Mouse (Mus musculus): ENCODE measurements around the gene Olfr810. TPM values are rescaled to one million over a fixed set of nuclear protein-coding genes. Genes with fewer than 3 reads are reported as not detected.

The Olfr810 gene
- total RNA-seq (2023) = not detected

GRCm38 (mm10) chr10:129794817-129795216 lies at the start of gene Olfr810:
Gene Olfr810, minus strand, starts transcription at chr10:129794917.

GRCm38 (mm10) chr10:129804296-129804695 lies 9.6 kb upstream of the Olfr810 start, which contains the start of gene Olfr811:
Gene Olfr811, minus strand, starts transcription at chr10:129804396.

GRCm38 (mm10) chr10:129774338-129774737 lies 20.4 kb downstream of the Olfr810 start, which contains the start of gene Olfr809:
Gene Olfr809, plus strand, starts transcription at chr10:129774638.

DNA sequence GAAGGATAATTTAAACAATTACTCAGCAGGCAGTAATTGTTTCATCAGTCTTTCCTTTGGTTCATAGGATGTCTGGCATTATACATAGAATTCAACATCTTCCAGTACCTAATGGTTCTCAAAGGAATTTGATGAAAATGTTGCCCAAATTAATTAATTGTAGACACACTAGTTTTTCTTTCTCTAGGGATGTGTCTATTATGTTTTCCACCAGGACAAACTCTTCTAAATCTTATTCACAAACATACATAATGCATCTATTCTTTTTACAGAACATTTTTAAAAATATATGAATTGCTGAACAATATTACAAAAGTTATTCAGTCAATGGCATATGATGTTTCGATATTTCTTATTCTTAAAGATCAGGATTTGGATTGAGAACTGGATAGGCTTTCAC lies 29.5 kb downstream of the Olfr810 start, which contains the start of gene Olfr808:
TSS of gene Olfr808 (plus strand) at position 301 of the 400 bp plus-strand sequence.

DNA sequence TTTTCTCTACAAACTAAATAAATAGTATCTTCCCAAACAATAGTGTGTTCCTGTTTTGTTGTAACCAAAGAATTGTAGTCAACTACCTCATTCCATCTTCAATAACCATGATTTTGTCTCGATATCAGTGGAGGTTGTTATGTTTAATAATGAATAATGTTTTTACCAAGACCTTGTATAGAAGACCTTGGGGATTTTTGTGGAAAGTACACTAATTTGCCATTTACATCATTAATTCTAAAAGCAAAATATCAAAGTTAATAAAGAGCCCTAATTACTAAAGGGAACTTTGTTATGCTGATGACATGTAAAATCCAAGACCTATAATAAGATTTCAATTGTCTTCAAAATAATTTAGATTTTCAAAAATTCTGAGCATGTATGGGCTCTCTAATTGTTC lies 37.0 kb downstream of the Olfr810 start, which contains the start of gene Olfr807:
TSS of gene Olfr807 (minus strand) at position 101 of the 400 bp plus-strand sequence.

GRCm38 (mm10) chr10:129741821-129742220 lies 52.9 kb downstream of the Olfr810 start, which contains the start of gene Olfr806:
Gene Olfr806, minus strand, starts transcription at chr10:129741921.

Other genes with a start within 250 kb of the Olfr810 start
- not detected for gene Olfr794, start 227.3 kb downstream of the Olfr810 start, total RNA-seq (2023)
- gene Olfr796, start 182.3 kb downstream of the Olfr810 start, total RNA-seq (2023) = not detected
- not detected for gene Olfr798, start 167.0 kb downstream of the Olfr810 start, total RNA-seq (2023)
- not detected for gene Olfr799, start 157.4 kb downstream of the Olfr810 start, total RNA-seq (2023)
- gene Olfr800, start 137.2 kb downstream of the Olfr810 start, total RNA-seq (2023) = not detected
- gene Olfr801, start 121.1 kb downstream of the Olfr810 start, total RNA-seq (2023) = not detected
- gene Olfr802, start 106.7 kb downstream of the Olfr810 start, total RNA-seq (2023) = not detected
- gene Olfr803, start 100.6 kb downstream of the Olfr810 start, total RNA-seq (2023) = not detected
- gene Olfr804, start 91.7 kb downstream of the Olfr810 start, total RNA-seq (2023) = not detected
- not detected for gene Olfr805, start 65.5 kb downstream of the Olfr810 start, total RNA-seq (2023)
- gene Olfr806, start 53.0 kb downstream of the Olfr810 start, total RNA-seq (2023) = not detected
- gene Olfr807, start 37.1 kb downstream of the Olfr810 start, total RNA-seq (2023) = not detected
- gene Olfr808, start 29.4 kb downstream of the Olfr810 start, total RNA-seq (2023) = not detected
- not detected for gene Olfr809, start 20.3 kb downstream of the Olfr810 start, total RNA-seq (2023)
- gene Olfr811, start 9.5 kb upstream of the Olfr810 start, total RNA-seq (2023) = not detected
- not detected for gene Olfr812, start 51.2 kb upstream of the Olfr810 start, total RNA-seq (2023)
- not detected for gene Olfr813, start 60.5 kb upstream of the Olfr810 start, total RNA-seq (2023)
- gene Olfr814, start 84.9 kb upstream of the Olfr810 start, total RNA-seq (2023) = not detected
- not detected for gene Olfr815, start 111.0 kb upstream of the Olfr810 start, total RNA-seq (2023)
- not detected for gene Olfr816, start 120.7 kb upstream of the Olfr810 start, total RNA-seq (2023)
- gene Olfr818, start 154.2 kb upstream of the Olfr810 start, total RNA-seq (2023) = not detected
- gene Olfr819, start 172.3 kb upstream of the Olfr810 start, total RNA-seq (2023) = not detected
- gene Olfr247, start 181.2 kb upstream of the Olfr810 start, total RNA-seq (2023) = not detected
- gene Gm10310, start 190.1 kb upstream of the Olfr810 start, total RNA-seq (2023) = not detected
- gene Olfr820, start 217.7 kb upstream of the Olfr810 start, total RNA-seq (2023) = not detected
- gene Olfr821, start 235.4 kb upstream of the Olfr810 start, total RNA-seq (2023) = not detected